Mouse (Mus musculus) megakaryocyte, embryonic 14.5 days (primary cell): Measurements from ENCODE around the gene Elovl6.

Experiments used
- FLI1 ChIP-seq: IDR thresholded peaks from 2 replicates; pipeline ENCODE4 v1.6.1; 2012; ENCODE audit warnings: low read length, inconsistent platforms, mixed read lengths
- GATA1 ChIP-seq: IDR thresholded peaks from 3 replicates; pipeline ENCODE4 v1.6.1; 2012; ENCODE audit warnings: mixed read lengths, low read length, inconsistent platforms, borderline replicate concordance

- TF ChIP-seq FLI1 (no peak), GATA1 (no peak)
These were observed 125.6 kb downstream of the Elovl6 start for GRCm38 (mm10) chr3:129657775-129658174.
